Mouse (Mus musculus) monocyte, adult 2 months (primary cell): ENCODE results near the gene Olfr750.

ENCODE experiments used
- DNase-seq, 2 experiments: peaks; one replicate each; pipeline ENCODE4 v3.0.0; 2022; ENCODE audit warnings: low spot score in 2 of 2, low read depth in 1 of 2

Gene Olfr750

GRCm38 (mm10) chr14:51035206-51035605 lies 39.0 kb downstream of the Olfr750 start:
- no peak for DNase-seq

GRCm38 (mm10) chr14:51027387-51028155 lies 46.7 kb downstream of the Olfr750 start:
- no peak for DNase-seq

GRCm38 (mm10) chr14:51026391-51027133 lies 47.7 kb downstream of the Olfr750 start:
- peak in 1 of 2 experiments; percentile 44 for DNase-seq

GRCm38 (mm10) chr14:51024820-51025219 lies 49.4 kb downstream of the Olfr750 start:
- no peak for DNase-seq

GRCm38 (mm10) chr14:51023457-51023856 lies 50.8 kb downstream of the Olfr750 start:
- DNase-seq = no peak

- no peak for DNase-seq
Observed at GRCm38 (mm10) chr14:51017256-51017655, 57.0 kb downstream of the Olfr750 start.
